Mouse (Mus musculus): ENCODE measurements around the gene Usp49. TPM values are rescaled to one million over a fixed set of nuclear protein-coding genes. Genes with fewer than 3 reads are reported as not detected.

Gene Usp49
- polyA plus RNA-seq, 2 experiments: 2.9 to 6.6 TPM

GRCm38 (mm10) chr17:47599511-47600297 is 30.8 kb upstream of the Usp49 start:
- Histone ChIP-seq H3K4me2 (ENCODE audit: low read depth) (no peak overlapping the region), H3K27ac (peak overlapping the region; percentile 93), H3K4me1 (replicated peaks; ENCODE audit: control insufficient read depth in 2 of 2, insufficient read depth in 2 of 2, low read length in 1 of 2) (peaks cover 26 to 41% of the 10 kb centered on the region in 2 experiments), H3K9ac (replicated peaks) (no peak overlapping the region), H3K4me3 (ENCODE audit: insufficient read depth in 1 of 2, low read depth in 2 of 2, low read length in 2 of 2) (no peak overlapping the region), H3K36me3 (replicated peaks; ENCODE audit: control insufficient read depth, insufficient read depth, low read depth) (peaks cover 79% of the 10 kb centered on the region), H3K9me3 (ENCODE audit: control insufficient read depth, low read length) (no peaks in the 10 kb centered on the region), H3K27me3 (ENCODE audit: control insufficient read depth, insufficient read depth, low read length) (no peaks in the 10 kb centered on the region)
- TF ChIP-seq EP300 (IDR thresholded peaks at IDR 0.05; ENCODE audit: low read depth): no peak; the same call in 1 of the 2 replicates
- TF ChIP-seq CTCF (IDR thresholded peaks at IDR 0.05; ENCODE audit: low read depth): no peak
- 55% methylated on average over 11 of the region's 11 CpGs for WGBS (ENCODE audit: insufficient replicate concordance)
- no peak for DNase-seq (ENCODE audit: low read depth in 3 of 3, low spot score in 3 of 3)
- ATAC-seq (ENCODE audit: insufficient read depth): no peak

GRCm38 (mm10) chr17:47600601-47601388 is 29.7 kb upstream of the Usp49 start:
- no peaks in the 10 kb centered on the region for H3K9me3 ChIP-seq (ENCODE audit: control insufficient read depth, low read length)
- ATAC-seq (ENCODE audit: insufficient read depth) (no peak), DNase-seq (ENCODE audit: low read depth in 3 of 3, low spot score in 3 of 3) (no peak)
- H3K4me2 ChIP-seq (ENCODE audit: low read depth): no peak overlapping the region
- peak overlapping the region; percentile 93 for H3K27ac ChIP-seq
- H3K9ac ChIP-seq (replicated peaks): no peak overlapping the region
- H3K36me3 ChIP-seq (replicated peaks; ENCODE audit: control insufficient read depth, insufficient read depth, low read depth): peaks cover 81% of the 10 kb centered on the region
- H3K4me1 ChIP-seq (replicated peaks; ENCODE audit: control insufficient read depth in 2 of 2, insufficient read depth in 2 of 2, low read length in 1 of 2): peaks cover 26 to 41% of the 10 kb centered on the region in 2 experiments
- WGBS (ENCODE audit: insufficient replicate concordance): 81% methylated on average over 13 of the region's 13 CpGs
- no peaks in the 10 kb centered on the region for H3K27me3 ChIP-seq (ENCODE audit: control insufficient read depth, insufficient read depth, low read length)
- no peak for TF ChIP-seq EP300 (IDR thresholded peaks at IDR 0.05; ENCODE audit: low read depth)
- TF ChIP-seq CTCF (IDR thresholded peaks at IDR 0.05; ENCODE audit: low read depth): no peak
- H3K4me3 ChIP-seq (ENCODE audit: insufficient read depth in 1 of 2, low read depth in 2 of 2, low read length in 2 of 2): no peak overlapping the region

GRCm38 (mm10) chr17:47601389-47601755 is 29.1 kb upstream of the Usp49 start:
- H3K9me3 ChIP-seq (ENCODE audit: control insufficient read depth, low read length): no peaks in the 10 kb centered on the region
- H3K27ac ChIP-seq: no peak overlapping the region; the same call in 1 of the 2 replicates
- ATAC-seq (ENCODE audit: insufficient read depth) (no peak), DNase-seq (ENCODE audit: low read depth in 3 of 3, low spot score in 3 of 3) (no peak)
- H3K4me2 ChIP-seq (ENCODE audit: low read depth): no peak overlapping the region
- 85% methylated on average over 10 of the region's 10 CpGs for WGBS (ENCODE audit: insufficient replicate concordance)
- TF ChIP-seq CTCF (IDR thresholded peaks at IDR 0.05; ENCODE audit: low read depth): no peak
- no peak for TF ChIP-seq EP300 (IDR thresholded peaks at IDR 0.05; ENCODE audit: low read depth)
- H3K27me3 ChIP-seq (ENCODE audit: control insufficient read depth, insufficient read depth, low read length): no peaks in the 10 kb centered on the region
- peaks cover 82% of the 10 kb centered on the region for H3K36me3 ChIP-seq (replicated peaks; ENCODE audit: control insufficient read depth, insufficient read depth, low read depth)
- peaks cover 24 to 37% of the 10 kb centered on the region in 2 experiments for H3K4me1 ChIP-seq (replicated peaks; ENCODE audit: control insufficient read depth in 2 of 2, insufficient read depth in 2 of 2, low read length in 1 of 2)
- no peak overlapping the region for H3K9ac ChIP-seq (replicated peaks)
- no peak overlapping the region for H3K4me3 ChIP-seq (ENCODE audit: insufficient read depth in 1 of 2, low read depth in 2 of 2, low read length in 2 of 2)

GRCm38 (mm10) chr17:47602289-47602688 is 28.2 kb upstream of the Usp49 start:
- Histone ChIP-seq H3K27me3 (ENCODE audit: control insufficient read depth, insufficient read depth, low read length) (no peaks in the 10 kb centered on the region), H3K4me1 (replicated peaks; ENCODE audit: control insufficient read depth in 2 of 2, insufficient read depth in 2 of 2, low read length in 1 of 2) (peaks cover 15 to 28% of the 10 kb centered on the region in 2 experiments), H3K4me2 (ENCODE audit: low read depth) (no peak overlapping the region), H3K4me3 (ENCODE audit: insufficient read depth in 1 of 2, low read depth in 2 of 2, low read length in 2 of 2) (no peak overlapping the region), H3K9ac (replicated peaks) (no peak overlapping the region), H3K36me3 (replicated peaks; ENCODE audit: control insufficient read depth, insufficient read depth, low read depth) (peaks cover 84% of the 10 kb centered on the region), H3K9me3 (ENCODE audit: control insufficient read depth, low read length) (no peaks in the 10 kb centered on the region), H3K27ac (no peak overlapping the region)
- ATAC-seq (ENCODE audit: insufficient read depth): no peak
- DNase-seq (ENCODE audit: low read depth in 3 of 3, low spot score in 3 of 3): no peak
- TF ChIP-seq CTCF (IDR thresholded peaks at IDR 0.05; ENCODE audit: low read depth) (no peak), EP300 (IDR thresholded peaks at IDR 0.05; ENCODE audit: low read depth) (no peak)
- WGBS (ENCODE audit: insufficient replicate concordance): 85% methylated on average over 11 of the region's 11 CpGs

- no peak overlapping the region for H3K4me3 ChIP-seq (ENCODE audit: insufficient read depth in 1 of 2, low read depth in 2 of 2, low read length in 2 of 2)
- H3K4me1 ChIP-seq (replicated peaks; ENCODE audit: control insufficient read depth in 2 of 2, insufficient read depth in 2 of 2, low read length in 1 of 2): peaks cover 10 to 18% of the 10 kb centered on the region in 2 experiments
- peaks cover 64% of the 10 kb centered on the region for H3K36me3 ChIP-seq (replicated peaks; ENCODE audit: control insufficient read depth, insufficient read depth, low read depth)
- no peak for ATAC-seq (ENCODE audit: insufficient read depth)
- no peak for DNase-seq (ENCODE audit: low read depth in 3 of 3, low spot score in 3 of 3)
- no peak overlapping the region for H3K27ac ChIP-seq
- 71% methylated on average over 5 of the region's 5 CpGs for WGBS (ENCODE audit: insufficient replicate concordance)
- TF ChIP-seq CTCF (IDR thresholded peaks at IDR 0.05; ENCODE audit: low read depth) (peak; percentile 69), EP300 (IDR thresholded peaks at IDR 0.05; ENCODE audit: low read depth) (no peak)
- no peak overlapping the region for H3K9ac ChIP-seq (replicated peaks)
- H3K4me2 ChIP-seq (ENCODE audit: low read depth): no peak overlapping the region
- no peaks in the 10 kb centered on the region for H3K9me3 ChIP-seq (ENCODE audit: control insufficient read depth, low read length)
- H3K27me3 ChIP-seq (ENCODE audit: control insufficient read depth, insufficient read depth, low read length): no peaks in the 10 kb centered on the region
These were observed 24.3 kb upstream of the Usp49 start for GRCm38 (mm10) chr17:47606220-47606619.
